Mouse (Mus musculus) neural tube, embryonic 11.5 days (tissue): ENCODE measurements around the gene Zfp868. TPM values are rescaled to one million over a fixed set of nuclear protein-coding genes. Genes with fewer than 3 reads are reported as not detected.
"Not testable (repeated sequence)": the region's sequence is repeated elsewhere in the genome, so short reads cannot be mapped to it uniquely, and the experiment has no call there.

ENCODE experiments used
- ATAC-seq: fragments of 200-750 bp; cut with Nextera tagmentation; 2 replicates; pipeline ENCODE4 v1.8.0; 2017; ENCODE audit warnings: moderate number of reproducible peaks, mild to moderate bottlenecking, moderate TSS enrichment, moderate library complexity; ENCODE audit not compliant: insufficient read depth, low FRiP score, low TSS enrichment
- DNase-seq: peaks from one replicate; pipeline ENCODE4 v3.0.0-alpha.2; 2015; ENCODE audit warnings: low spot score
- H3K27ac ChIP-seq: fragments of 300-500 bp; sonication (generic); 2 replicates; pipeline ENCODE4 v1.5.1; 2014; ENCODE audit warnings: low read depth, mild to moderate bottlenecking, low read length
- H3K27me3 ChIP-seq: fragments of 300-500 bp; sonication (generic); 2 replicates; pipeline ENCODE4 v1.6.1; 2014; ENCODE audit warnings: mild to moderate bottlenecking, low read length, mixed read lengths; ENCODE audit not compliant: control insufficient read depth, insufficient read depth
- H3K36me3 ChIP-seq: fragments of 300-500 bp; sonication (generic); 2 replicates; pipeline ENCODE4 v1.6.1; 2014; ENCODE audit warnings: mild to moderate bottlenecking, low read length, moderate library complexity, mixed read lengths; ENCODE audit not compliant: control insufficient read depth, insufficient read depth
- H3K4me1 ChIP-seq: fragments of 300-500 bp; sonication (generic); 2 replicates; pipeline ENCODE4 v1.6.1; 2014; ENCODE audit warnings: low read length, mixed read lengths; ENCODE audit not compliant: control insufficient read depth, insufficient read depth
- H3K4me2 ChIP-seq: fragments of 300-500 bp; sonication (generic); 2 replicates; pipeline ENCODE4 v1.6.1; 2014; ENCODE audit warnings: low read depth, mild to moderate bottlenecking, moderate library complexity
- H3K4me3 ChIP-seq: fragments of 300-500 bp; sonication (generic); 2 replicates; pipeline ENCODE4 v1.5.1; 2014; ENCODE audit warnings: low read depth, low read length
- H3K9ac ChIP-seq: fragments of 300-500 bp; sonication (generic); 2 replicates; pipeline ENCODE4 v1.6.1; 2014; ENCODE audit warnings: mild to moderate bottlenecking, low read length
- H3K9me3 ChIP-seq: fragments of 300-500 bp; sonication (generic); 2 replicates; pipeline ENCODE4 v1.6.1; 2016; ENCODE audit warnings: low read length; ENCODE audit not compliant: control insufficient read depth
- WGBS: fragments of 180-500 bp; shearing (Covaris S2); extraction: QIAGEN DNeasy Blood & Tissue Kit; methylation state at CpG from one replicate; pipeline ENCODE4 v1.1.7; 2014; 5-methylcytosine and 5-hydroxymethylcytosine counted together
- polyA plus RNA-seq: library from polyadenylated mRNA; unstranded; fragments of >200 nt; fragmentation: Nextera tagmentation; extraction: Ambion mirVana; gene quantifications from 2 replicates; pipeline ENCODE4 v1.2.1, GENCODE M21; 2014

Zfp868 gene
- 34.4 and 35.2 TPM in 2 replicates for polyA plus RNA-seq

GRCm38 (mm10) chr8:69625095-69625789, at the start of gene Zfp868:
Gene Zfp868 (minus strand): TSS chr8:69625548.
- ATAC-seq, result peak; percentile 100
- peak; percentile 99 for DNase-seq
- Histone ChIP-seq H3K27me3 (no peaks in the 10 kb centered on the region), H3K4me2 (peak within 1 kb of the TSS; percentile 52), H3K4me3 (peak within 1 kb of the TSS; percentile 80), H3K9ac (peak within 1 kb of the TSS; percentile 96), H3K27ac (peak within 1 kb of the TSS; percentile 95), H3K9me3 (no peaks in the 10 kb centered on the region), H3K4me1 (0 out of 2 replicates have a peak, but pooled peaks cover 5% of the 10 kb centered on the region), H3K36me3 (no peaks in the 10 kb centered on the region)
- WGBS, result under 1% methylated on average over 33 of the region's 41 CpGs

DNA sequence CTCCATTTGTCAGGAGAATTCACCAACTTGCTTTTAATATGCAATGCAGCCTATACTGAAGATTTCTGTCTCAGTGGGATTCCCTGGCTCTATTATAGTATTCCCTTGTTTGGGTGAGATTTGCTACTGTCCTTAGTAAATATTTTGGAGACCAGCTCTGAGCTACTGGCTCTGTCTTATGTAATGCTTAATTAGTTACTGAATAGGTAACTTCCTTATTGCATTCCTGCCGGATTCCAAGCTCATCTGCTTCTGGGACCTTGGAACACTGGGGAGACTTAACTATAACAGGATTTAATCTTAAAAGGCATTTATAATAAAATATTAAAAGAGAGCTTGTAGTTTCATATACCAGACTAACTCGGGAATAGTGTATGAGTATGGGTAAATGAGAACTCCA, 39.7 kb upstream of the Zfp868 start:
- not testable (repeated sequence) for ATAC-seq, H3K4me2 ChIP-seq, H3K4me3 ChIP-seq, H3K9ac ChIP-seq, H3K27me3 ChIP-seq, H3K36me3 ChIP-seq, H3K4me1 ChIP-seq, H3K27ac ChIP-seq, DNase-seq, H3K9me3 ChIP-seq
- WGBS, result 89% methylated on average over 2 of the region's 2 CpGs

DNA sequence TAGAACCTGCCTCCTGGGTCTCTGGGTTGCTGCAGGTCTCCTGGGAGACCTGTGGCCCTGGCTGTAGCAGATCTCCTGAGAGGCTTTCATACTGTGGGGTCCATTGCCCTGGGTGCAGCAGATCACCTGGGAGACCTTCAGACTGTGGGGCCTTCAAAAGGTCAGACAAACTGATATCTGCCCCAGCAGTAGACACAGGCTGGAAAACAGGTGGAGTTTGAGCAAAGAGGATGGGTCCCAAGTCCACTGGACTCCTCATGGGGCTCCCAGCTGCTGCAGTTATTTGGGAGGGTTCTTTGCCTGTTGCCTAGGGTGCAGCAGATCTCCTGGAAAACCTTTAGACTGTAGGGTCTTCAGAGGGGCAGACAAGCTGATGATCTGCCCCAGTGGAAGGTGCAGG, 35.9 kb upstream of the Zfp868 start:
- Histone ChIP-seq H3K9me3 (no peaks in the 10 kb centered on the region), H3K4me2 (no peak overlapping the region), H3K27ac (no peak overlapping the region), H3K9ac (no peak overlapping the region), H3K27me3 (no peaks in the 10 kb centered on the region), H3K36me3 (0 out of 2 replicates have a peak, but pooled peaks cover 2% of the 10 kb centered on the region), H3K4me3 (no peak overlapping the region), H3K4me1 (no peaks in the 10 kb centered on the region)
- ATAC-seq (no peak), DNase-seq (no peak)

DNA sequence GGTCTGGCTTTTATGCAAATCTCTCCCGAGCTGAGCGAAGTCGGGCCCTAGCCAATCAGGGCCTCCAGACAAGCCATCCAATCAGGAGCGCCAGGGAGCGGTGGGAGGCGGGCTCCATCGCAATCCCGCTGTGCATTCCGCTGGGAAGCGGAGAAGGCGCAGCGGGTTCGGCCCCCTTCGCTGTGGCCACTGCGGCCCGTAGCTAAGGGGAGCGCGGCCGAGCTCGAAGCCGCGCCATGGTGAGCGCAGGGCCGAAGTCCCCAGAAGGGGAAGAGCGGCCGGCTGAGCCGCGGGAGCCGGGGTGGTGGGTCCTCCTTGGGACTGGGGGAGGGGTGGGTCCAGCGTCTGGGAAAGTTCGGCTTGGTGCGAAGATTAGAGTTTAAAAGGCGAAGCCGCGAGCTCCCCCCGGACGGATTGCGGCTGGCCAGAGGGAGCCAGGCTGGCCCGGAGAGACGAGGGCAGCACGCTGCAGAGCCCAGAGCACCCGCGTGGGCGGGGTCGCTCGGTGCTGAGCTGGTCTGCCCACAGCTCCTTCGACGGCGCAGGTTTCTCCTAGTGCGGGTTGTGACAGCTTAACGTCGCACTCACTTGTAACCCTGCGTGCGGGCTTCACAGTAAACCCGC, 29.1 kb upstream of the Zfp868 start, which contains the start of gene Zfp964:
Gene Zfp964, plus strand, starts transcription at position 122 of the 624 bp plus-strand sequence.
- Histone ChIP-seq H3K27ac (peak within 1 kb of the TSS; percentile 85), H3K4me1 (no peaks in the 10 kb centered on the region; the same call in 1 of the 2 replicates), H3K4me3 (peak within 1 kb of the TSS; percentile 58), H3K4me2 (peak within 1 kb of the TSS; percentile 86), H3K27me3 (no peaks in the 10 kb centered on the region), H3K9ac (peak within 1 kb of the TSS; percentile 80), H3K36me3 (no peaks in the 10 kb centered on the region), H3K9me3 (no peaks in the 10 kb centered on the region)
- peak; percentile 99 for ATAC-seq
- DNase-seq, result peak; percentile 95
- under 1% methylated on average over 48 of the region's 55 CpGs for WGBS

DNA sequence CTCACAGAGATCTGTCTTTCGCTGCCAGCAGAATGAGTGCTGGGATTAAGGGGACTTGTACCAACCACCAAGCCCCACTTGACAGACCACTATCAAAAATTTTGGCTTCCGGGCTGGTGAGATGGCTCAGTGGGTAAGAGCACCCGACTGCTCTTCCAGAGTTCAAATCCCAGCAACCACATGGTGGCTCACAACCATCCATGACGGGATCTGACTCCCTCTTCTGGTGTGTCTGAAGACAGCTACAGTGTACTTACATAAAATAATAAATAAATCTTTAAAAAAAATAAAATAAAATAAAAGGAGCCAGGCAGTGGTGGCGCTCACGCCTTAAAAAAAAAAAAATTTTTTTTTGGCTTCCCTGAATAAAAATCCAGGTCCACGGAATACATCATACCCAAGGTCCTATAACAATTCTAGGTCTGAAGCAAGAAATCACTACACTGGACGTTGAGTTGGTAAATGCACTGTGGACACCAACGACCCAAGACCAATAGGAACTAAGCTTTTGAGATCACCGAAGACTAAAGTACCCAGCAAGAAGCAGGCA, 28.5 kb upstream of the Zfp868 start:
- Histone ChIP-seq H3K27ac (no peak overlapping the region), H3K9me3 (no peaks in the 10 kb centered on the region), H3K36me3 (no peaks in the 10 kb centered on the region), H3K9ac (no peak overlapping the region), H3K4me3 (peak overlapping the region; percentile 58; the same call in 1 of the 2 replicates), H3K4me2 (peak overlapping the region; percentile 86), H3K27me3 (no peaks in the 10 kb centered on the region), H3K4me1 (no peaks in the 10 kb centered on the region; the same call in 1 of the 2 replicates)
- WGBS, result 46% methylated on average over 10 of the region's 10 CpGs
- ATAC-seq (0 out of 2 replicates have a peak, but pooled peaks have one; percentile 3), DNase-seq (no peak)

GRCm38 (mm10) chr8:69618078-69618477, 7.3 kb downstream of the Zfp868 start:
- no peak for ATAC-seq
- no peaks in the 10 kb centered on the region for H3K9me3 ChIP-seq
- 75% methylated on average over 1 of the region's 1 CpGs for WGBS
- no peaks in the 10 kb centered on the region for H3K27me3 ChIP-seq
- peaks cover 9% of the 10 kb centered on the region for H3K36me3 ChIP-seq
- DNase-seq, result no peak
- no peak overlapping the region for H3K9ac ChIP-seq
- no peak overlapping the region for H3K4me3 ChIP-seq
- no peaks in the 10 kb centered on the region for H3K4me1 ChIP-seq
- no peak overlapping the region for H3K27ac ChIP-seq
- H3K4me2 ChIP-seq, result no peak overlapping the region

DNA sequence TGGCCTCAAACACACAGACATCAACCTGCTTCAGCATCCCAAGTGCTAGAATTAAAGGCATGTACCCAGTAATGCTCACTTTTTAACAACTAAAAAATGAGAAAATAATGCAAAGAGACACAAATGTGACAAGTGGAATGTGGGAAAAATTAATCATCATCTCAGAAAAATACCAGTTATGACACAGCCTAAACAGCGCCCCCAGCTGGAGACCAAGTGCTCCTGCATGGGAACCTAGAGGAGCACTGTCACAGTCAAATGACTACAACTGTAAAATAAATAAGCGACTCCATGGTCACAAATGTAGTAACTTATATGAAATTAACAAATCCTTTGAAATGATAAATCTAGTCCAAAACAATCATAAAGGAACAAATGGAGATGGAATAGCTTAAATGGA, 10.7 kb downstream of the Zfp868 start:
- H3K27me3 ChIP-seq, result no peaks in the 10 kb centered on the region
- H3K4me1 ChIP-seq, result no peaks in the 10 kb centered on the region
- H3K27ac ChIP-seq, result no peak overlapping the region
- no peak overlapping the region for H3K9ac ChIP-seq
- 55% methylated on average over 2 of the region's 2 CpGs for WGBS
- peaks cover 9% of the 10 kb centered on the region for H3K36me3 ChIP-seq
- no peak overlapping the region for H3K4me2 ChIP-seq
- DNase-seq (no peak), ATAC-seq (no peak)
- H3K4me3 ChIP-seq, result no peak overlapping the region
- H3K9me3 ChIP-seq, result no peaks in the 10 kb centered on the region

DNA sequence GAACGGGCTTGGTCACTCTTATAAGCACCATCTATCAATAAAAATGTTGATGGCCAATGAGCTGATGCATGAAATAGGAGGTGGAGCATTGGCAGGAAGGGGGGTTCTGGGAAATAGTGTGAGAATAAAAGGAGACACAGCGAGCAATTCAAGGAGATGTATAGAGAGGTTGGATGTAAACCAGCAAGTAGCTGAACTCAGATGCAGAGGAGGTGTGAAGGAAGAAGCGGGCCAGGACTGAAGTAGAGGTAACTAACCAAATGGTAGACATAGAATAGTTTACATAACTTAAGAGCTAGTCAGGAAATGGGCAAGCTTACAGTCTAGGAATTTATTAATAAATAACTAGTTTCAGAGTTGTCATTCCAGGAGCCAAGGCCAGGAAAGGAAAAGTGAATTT, 27.8 kb downstream of the Zfp868 start:
- not testable (repeated sequence) for H3K36me3 ChIP-seq, H3K4me2 ChIP-seq, H3K9ac ChIP-seq, H3K27ac ChIP-seq, H3K4me3 ChIP-seq, ATAC-seq, DNase-seq, H3K4me1 ChIP-seq, H3K27me3 ChIP-seq, H3K9me3 ChIP-seq
- 95% methylated on average over 2 of the region's 3 CpGs for WGBS
